Mouse (Mus musculus) stomach, postnatal 0 days (tissue): ENCODE measurements around the gene Utrn.

Source experiments
- CTCF ChIP-seq: IDR thresholded peaks from 2 replicates; pipeline ENCODE4 v1.5.1; 2016; ENCODE audit warnings: antibody characterized with exemption, low read depth, mild to moderate bottlenecking, moderate library complexity
- EP300 ChIP-seq: optimal IDR thresholded peaks from 2 replicates; pipeline ENCODE3; 2016; ENCODE audit warnings: antibody characterized with exemption

DNA sequence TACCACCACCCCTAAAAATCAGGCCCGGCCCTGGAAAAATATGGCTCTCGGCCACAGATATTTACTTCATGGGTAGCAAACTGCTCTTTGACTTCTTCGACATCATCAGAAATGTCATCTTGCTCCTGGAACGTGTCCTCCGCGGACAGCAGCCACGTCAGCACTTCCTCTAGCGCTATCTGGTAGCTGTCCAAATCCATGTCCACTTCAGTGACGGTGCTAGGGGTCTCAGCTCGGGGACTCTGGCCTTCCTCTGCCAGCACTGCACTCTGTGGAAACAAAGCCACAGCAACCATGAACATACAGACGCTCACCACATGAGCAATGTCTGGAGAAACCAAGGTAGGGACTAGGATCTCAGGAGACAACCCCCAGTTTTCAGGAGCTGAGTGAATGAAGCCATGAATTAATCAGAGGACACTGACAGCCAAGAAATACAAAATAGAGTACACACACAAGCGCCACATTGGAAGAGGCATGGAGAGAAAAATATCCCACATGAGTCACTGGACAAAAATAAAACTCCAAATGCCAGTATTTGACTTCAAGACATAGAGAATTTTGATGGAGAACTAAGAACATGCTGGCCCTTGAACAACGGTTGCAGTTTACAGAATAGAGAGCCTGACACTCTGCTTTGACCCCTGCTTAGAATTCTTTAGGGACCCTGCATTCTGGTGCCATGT is 129.7 kb downstream of the Utrn start:
- TF ChIP-seq CTCF (no peak), EP300 (no peak)
